Mouse (Mus musculus) olfactory bulb, adult 2 months (tissue): ENCODE measurements around the gene Ryk.

Source experiments
- CTCF ChIP-seq: fragments of 200-500 bp; IDR thresholded peaks from 2 replicates; pipeline ENCODE4 v1.5.1; 2012; ENCODE audit warnings: low read depth, mild to moderate bottlenecking, low read length, moderate library complexity; ENCODE audit not compliant: insufficient read depth
- POLR2A ChIP-seq: fragments of 200-500 bp; IDR thresholded peaks from 2 replicates; pipeline ENCODE4 v1.6.1; 2012; ENCODE audit warnings: mild to moderate bottlenecking, low read depth, low read length, moderate library complexity; ENCODE audit not compliant: insufficient read depth

GRCm38 (mm10) chr9:102840792-102841778 is 6.4 kb downstream of the Ryk start:
- TF ChIP-seq POLR2A = no peak
- TF ChIP-seq CTCF = no peak
